Mouse (Mus musculus) lung, postnatal 0 days (tissue): Measurements from ENCODE around the gene Bclaf3. TPM values are rescaled to one million over a fixed set of nuclear protein-coding genes. Genes with fewer than 3 reads are reported as not detected.

Source experiments
- ATAC-seq: fragments of 200-750 bp; cut with Nextera tagmentation; 2 replicates; pipeline ENCODE4 v1.8.0; 2017; ENCODE audit warnings: moderate library complexity
- DNase-seq: peaks from one replicate; pipeline ENCODE4 v3.0.0-alpha.2; 2016; ENCODE audit warnings: low spot score
- H3K27ac ChIP-seq: fragments of 300-500 bp; sonication (generic); 2 replicates; pipeline ENCODE4 v1.5.1; 2014; ENCODE audit warnings: antibody characterized with exemption, mild to moderate bottlenecking, low read length, mixed read lengths
- H3K27me3 ChIP-seq: fragments of 300-500 bp; sonication (generic); replicated peaks from 2 replicates; pipeline ENCODE4 v1.6.1; 2014; ENCODE audit warnings: low read length, mixed read lengths; ENCODE audit not compliant: insufficient read depth
- H3K36me3 ChIP-seq: fragments of 300-500 bp; sonication (generic); 2 replicates; pipeline ENCODE4 v1.6.1; 2014; ENCODE audit warnings: low read length, mixed read lengths; ENCODE audit not compliant: insufficient read depth
- H3K4me1 ChIP-seq: fragments of 300-500 bp; sonication (generic); 2 replicates; pipeline ENCODE4 v1.6.1; 2014; ENCODE audit warnings: antibody characterized with exemption, low read depth, low read length, mixed read lengths; ENCODE audit not compliant: insufficient read depth
- H3K4me2 ChIP-seq: fragments of 300-500 bp; sonication (generic); replicated peaks from 2 replicates; pipeline ENCODE4 v1.6.1; 2014; ENCODE audit warnings: low read depth, mild to moderate bottlenecking, low read length, moderate library complexity, mixed read lengths
- H3K4me3 ChIP-seq: fragments of 300-500 bp; sonication (generic); 2 replicates; pipeline ENCODE4 v1.5.1; 2014; ENCODE audit warnings: low read depth, low read length
- H3K9ac ChIP-seq: fragments of 300-500 bp; sonication (generic); replicated peaks from 2 replicates; pipeline ENCODE4 v1.6.1; 2014; ENCODE audit warnings: low read depth, mild to moderate bottlenecking
- H3K9me3 ChIP-seq: fragments of 300-500 bp; sonication (generic); 2 replicates; pipeline ENCODE4 v1.6.1; 2016; ENCODE audit warnings: low read length, mixed read lengths
- CTCF ChIP-seq: IDR thresholded peaks from 2 replicates; pipeline ENCODE4 v1.5.1; 2016; ENCODE audit warnings: antibody characterized with exemption, mild to moderate bottlenecking
- EP300 ChIP-seq: IDR thresholded peaks from 2 replicates; pipeline ENCODE4 v1.6.1; 2016; ENCODE audit warnings: antibody characterized with exemption, mild to moderate bottlenecking, control low read depth
- WGBS: fragments of 180-500 bp; shearing (Covaris S2); extraction: QIAGEN DNeasy Blood & Tissue Kit; methylation state at CpG from one replicate; pipeline ENCODE4 v1.1.7; 2014; 5-methylcytosine and 5-hydroxymethylcytosine counted together
- polyA plus RNA-seq: library from polyadenylated mRNA; unstranded; fragments of >200 nt; fragmentation: Nextera tagmentation; extraction: Ambion mirVana; gene quantifications from 2 replicates; pipeline ENCODE4 v1.2.1, GENCODE M21; 2015

Gene Bclaf3
- polyA plus RNA-seq, 1 experiment from 2014 or later: 11.7 TPM

- H3K27ac ChIP-seq: no peak overlapping the region
- DNase-seq (no peak), ATAC-seq (no peak)
- H3K4me1 ChIP-seq: no peaks in the 10 kb centered on the region
- H3K4me2 ChIP-seq: no peak overlapping the region
- no peaks in the 10 kb centered on the region for H3K27me3 ChIP-seq
- H3K9me3 ChIP-seq: no peaks in the 10 kb centered on the region
- WGBS: 76% methylated on average over 19 of the region's 19 CpGs
- no peak overlapping the region for H3K9ac ChIP-seq
- TF ChIP-seq EP300 (no peak), CTCF (no peak)
- H3K36me3 ChIP-seq: no peaks in the 10 kb centered on the region
- H3K4me3 ChIP-seq: no peak overlapping the region
These were observed 16.4 kb upstream of the Bclaf3 start for GRCm38 (mm10) chrX:159509847-159510715.

- H3K9ac ChIP-seq: no peak overlapping the region
- no peak overlapping the region for H3K4me2 ChIP-seq
- ATAC-seq (no peak), DNase-seq (no peak)
- TF ChIP-seq EP300: no peak
- TF ChIP-seq CTCF: no peak
- no peaks in the 10 kb centered on the region for H3K9me3 ChIP-seq
- no peak overlapping the region for H3K4me3 ChIP-seq
- no peaks in the 10 kb centered on the region for H3K4me1 ChIP-seq
- H3K27ac ChIP-seq: no peak overlapping the region
- 66% methylated on average over 9 of the region's 9 CpGs for whole genome bisulfite sequencing
- H3K36me3 ChIP-seq: no peaks in the 10 kb centered on the region
- no peaks in the 10 kb centered on the region for H3K27me3 ChIP-seq
These were observed 15.8 kb upstream of the Bclaf3 start for GRCm38 (mm10) chrX:159510716-159511051.

DNA sequence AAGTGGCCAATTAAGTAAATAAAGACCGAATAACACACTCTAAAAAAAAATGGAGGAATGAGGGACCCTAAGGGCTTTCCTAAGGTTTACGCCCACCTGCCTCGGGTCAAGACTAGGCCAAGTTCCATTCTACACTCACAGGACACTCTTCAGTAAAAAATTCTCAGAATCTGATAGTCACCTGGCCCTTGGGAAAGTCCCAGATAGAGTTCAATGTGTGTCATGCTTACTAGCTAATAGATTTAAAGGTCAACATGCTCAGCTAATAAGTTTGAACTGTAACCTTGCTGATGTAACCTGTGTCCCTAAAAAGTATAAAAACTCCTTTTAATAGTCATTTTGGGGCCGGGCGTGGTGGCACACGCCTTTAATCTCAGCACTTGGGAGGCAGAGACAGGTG lies 10.9 kb upstream of the Bclaf3 start:
- H3K4me3 ChIP-seq: no peak overlapping the region
- no peak overlapping the region for H3K4me2 ChIP-seq
- no peaks in the 10 kb centered on the region for H3K4me1 ChIP-seq
- TF ChIP-seq CTCF: no peak
- H3K36me3 ChIP-seq: no peaks in the 10 kb centered on the region
- H3K9ac ChIP-seq: no peak overlapping the region
- WGBS: 80% methylated on average over 6 of the region's 6 CpGs
- DNase-seq (no peak), ATAC-seq (no peak)
- no peaks in the 10 kb centered on the region for H3K9me3 ChIP-seq
- no peaks in the 10 kb centered on the region for H3K27me3 ChIP-seq
- no peak overlapping the region for H3K27ac ChIP-seq

DNA sequence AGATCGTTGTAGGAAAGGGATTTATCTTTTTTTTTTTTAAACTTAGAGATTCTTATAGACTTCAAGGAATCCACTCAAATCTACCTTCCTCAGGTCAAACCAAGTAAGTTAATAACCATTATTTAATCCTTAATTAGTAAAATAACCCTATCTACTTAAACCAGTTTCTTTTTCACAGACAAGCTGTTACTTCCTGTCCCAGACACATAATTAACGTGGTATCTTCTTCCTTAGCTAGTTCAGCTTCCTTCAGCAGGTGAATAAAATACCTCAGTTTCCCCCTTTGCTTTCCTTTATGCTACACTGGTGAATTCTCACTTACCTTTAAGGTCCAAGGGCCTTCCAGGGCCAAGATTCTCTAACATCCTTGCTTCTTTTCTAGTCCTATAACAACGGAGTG lies 4.7 kb upstream of the Bclaf3 start:
- H3K4me3 ChIP-seq: no peak overlapping the region
- TF ChIP-seq CTCF: no peak
- no peaks in the 10 kb centered on the region for H3K27me3 ChIP-seq
- 65% methylated on average over 3 of the region's 3 CpGs for WGBS
- H3K36me3 ChIP-seq: no peaks in the 10 kb centered on the region
- no peak overlapping the region for H3K27ac ChIP-seq
- ATAC-seq: no peak
- no peaks in the 10 kb centered on the region for H3K4me1 ChIP-seq
- no peak overlapping the region for H3K4me2 ChIP-seq
- no peaks in the 10 kb centered on the region for H3K9me3 ChIP-seq
- H3K9ac ChIP-seq: no peak overlapping the region
- no peak for DNase-seq

- no peaks in the 10 kb centered on the region for H3K9me3 ChIP-seq
- 82% methylated on average over 4 of the region's 4 CpGs for WGBS
- ATAC-seq (no peak), DNase-seq (no peak)
- TF ChIP-seq CTCF (no peak), EP300 (no peak)
- no peaks in the 10 kb centered on the region for H3K27me3 ChIP-seq
- H3K9ac ChIP-seq: no peak overlapping the region
- no peaks in the 10 kb centered on the region for H3K4me1 ChIP-seq
- H3K4me2 ChIP-seq: no peak overlapping the region
- no peak overlapping the region for H3K27ac ChIP-seq
- no peak overlapping the region for H3K4me3 ChIP-seq
- no peaks in the 10 kb centered on the region for H3K36me3 ChIP-seq
These were observed 3.8 kb upstream of the Bclaf3 start for GRCm38 (mm10) chrX:159522651-159523050.

- peak overlapping the region; percentile 50 for H3K4me3 ChIP-seq
- H3K36me3 ChIP-seq: no peaks in the 10 kb centered on the region
- peak overlapping the region; percentile 29; the same call in 1 of the 2 replicates for H3K9ac ChIP-seq
- DNase-seq (peak; percentile 95), ATAC-seq (peak; percentile 99)
- H3K27ac ChIP-seq: peak overlapping the region; percentile 73
- TF ChIP-seq CTCF (peak; percentile 96), EP300 (no peak; the same call in 1 of the 2 replicates)
- no peaks in the 10 kb centered on the region for H3K9me3 ChIP-seq
- no peaks in the 10 kb centered on the region for H3K4me1 ChIP-seq
- peak overlapping the region; percentile 70 for H3K4me2 ChIP-seq
- WGBS: 16% methylated on average over 21 of the region's 38 CpGs
- H3K27me3 ChIP-seq: no peaks in the 10 kb centered on the region
These were observed 5.9 kb downstream of the Bclaf3 start for GRCm38 (mm10) chrX:159532427-159532810.
